Mouse (Mus musculus) C2C12 (cell line): ENCODE data around the gene Rbm3.
"Not testable (repeated sequence)": the region's sequence is repeated elsewhere in the genome, so short reads cannot be mapped to it uniquely, and the experiment has no call there.

ENCODE experiments used
- CTCF ChIP-seq: IDR thresholded peaks from one replicate; pipeline ENCODE4 v1.5.1; 2011; ENCODE audit not compliant: control insufficient read depth, insufficient read depth, insufficient read length
- MAX ChIP-seq: IDR thresholded peaks from one replicate; pipeline ENCODE4 v1.6.1; 2011; ENCODE audit warnings: mild to moderate bottlenecking, control low read depth
- MYOD1 ChIP-seq: IDR thresholded peaks from one replicate; pipeline ENCODE4 v1.6.1; 2011; ENCODE audit warnings: low read depth; ENCODE audit not compliant: control insufficient read depth, insufficient read length
- MYOG ChIP-seq: IDR thresholded peaks from one replicate; pipeline ENCODE4 v1.6.1; 2011; ENCODE audit not compliant: control insufficient read depth, insufficient read length; ENCODE audit errors: extremely low read depth
- USF1 ChIP-seq: IDR thresholded peaks from one replicate; pipeline ENCODE4 v1.6.1; 2011; ENCODE audit warnings: low read depth, mild to moderate bottlenecking, control low read depth, moderate library complexity

- not testable (repeated sequence) for TF ChIP-seq CTCF, MAX, USF1, MYOG, MYOD1
These were observed 49.5 kb downstream of the Rbm3 start for GRCm38 (mm10) chrX:8096068-8096786.
